Mouse (Mus musculus) thymus, postnatal 10 days (tissue): Measurements from ENCODE around the gene Fkbp15.
A peak's percentile ranks its signal among the peaks of the same experiment; 100 is the strongest.
"Not testable (repeated sequence)": the region's sequence is repeated elsewhere in the genome, so short reads cannot be mapped to it uniquely, and the experiment has no call there.

Experiments
- DNase-seq, 2 experiments: peaks; one replicate each; pipeline ENCODE4 v3.0.0; 2021; ENCODE audit warnings: low spot score in 2 of 2

Gene Fkbp15

GRCm38 (mm10) chr4:62282969-62283368 lies 77.4 kb downstream of the Fkbp15 start:
- DNase-seq, result no peak

- DNase-seq, result no peak
Measured at GRCm38 (mm10) chr4:62281319-62281718, 79.0 kb downstream of the Fkbp15 start.

GRCm38 (mm10) chr4:62278081-62278480 lies 82.3 kb downstream of the Fkbp15 start:
- DNase-seq, result no peak

GRCm38 (mm10) chr4:62277222-62277621 lies 83.1 kb downstream of the Fkbp15 start:
- DNase-seq, result no peak

GRCm38 (mm10) chr4:62276642-62277041 lies 83.7 kb downstream of the Fkbp15 start:
- no peak for DNase-seq

- no peak for DNase-seq
Measured at GRCm38 (mm10) chr4:62274841-62275536, 85.4 kb downstream of the Fkbp15 start.

- DNase-seq, result no peak
Measured at GRCm38 (mm10) chr4:62273916-62274315, 86.4 kb downstream of the Fkbp15 start.

GRCm38 (mm10) chr4:62272696-62273095 lies 87.7 kb downstream of the Fkbp15 start:
- DNase-seq, result no peak

- DNase-seq, result no peak
Measured at GRCm38 (mm10) chr4:62267101-62267500, 93.2 kb downstream of the Fkbp15 start.

GRCm38 (mm10) chr4:62266016-62266415 lies 94.3 kb downstream of the Fkbp15 start:
- DNase-seq, result not testable (repeated sequence)

GRCm38 (mm10) chr4:62265154-62265836 lies 95.1 kb downstream of the Fkbp15 start:
- DNase-seq, result no peak

GRCm38 (mm10) chr4:62263133-62263844 lies 97.1 kb downstream of the Fkbp15 start:
- no peak for DNase-seq

GRCm38 (mm10) chr4:62262276-62262675 lies 98.1 kb downstream of the Fkbp15 start, which contains the start of gene Slc31a2:
Slc31a2 (plus strand) TSS chr4:62262562.
- DNase-seq, result no peak

GRCm38 (mm10) chr4:62256931-62257330 lies 103.4 kb downstream of the Fkbp15 start:
- DNase-seq, result peak in 1 of 2 experiments; percentile 40

GRCm38 (mm10) chr4:62254551-62254950 lies 105.8 kb downstream of the Fkbp15 start:
- no peak for DNase-seq

- DNase-seq, result no peak
Measured at GRCm38 (mm10) chr4:62251776-62252175, 108.6 kb downstream of the Fkbp15 start.

GRCm38 (mm10) chr4:62250896-62251544 lies 109.3 kb downstream of the Fkbp15 start:
- no peak for DNase-seq
